Mouse (Mus musculus) v-Abl transformed pro-B cells (cell line): ENCODE data around the gene Zfp445.
"Not testable (repeated sequence)": the region's sequence is repeated elsewhere in the genome, so short reads cannot be mapped to it uniquely, and the experiment has no call there.

ENCODE experiments used
- in situ Hi-C, 2 experiments: fragments of 400-800 bp; cut with MboI; formaldehyde crosslinking; loops; one replicate each; pipeline ENCODE4 v1.15.1; 2025; ENCODE audit not compliant: unreplicated experiment in 2 of 2

The Zfp445 gene

DNA sequence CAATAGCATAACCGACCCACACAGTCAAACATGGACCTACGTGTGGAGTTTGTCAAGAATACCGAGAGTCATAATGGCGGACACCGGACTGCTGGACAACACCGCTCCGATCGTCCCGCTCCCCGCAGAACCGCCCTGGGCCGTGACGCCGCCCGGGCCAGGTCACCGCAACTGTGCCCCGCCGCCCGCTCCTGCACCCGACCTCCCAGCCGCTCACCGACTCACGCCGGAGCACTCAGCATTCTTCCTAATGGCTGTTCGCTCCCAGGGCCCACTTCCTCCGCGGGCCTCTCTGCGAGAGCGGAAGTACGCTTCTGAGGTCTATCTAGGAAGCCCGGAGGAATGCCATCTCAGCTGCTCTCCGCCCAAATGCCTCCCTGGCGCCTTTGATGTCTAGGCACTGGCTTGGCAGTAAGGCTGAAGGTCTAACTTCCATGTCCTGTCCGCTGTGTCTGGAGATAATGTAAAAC lies at the start of gene Zfp445:
Gene Zfp445 (minus strand): TSS at position 310 of the 470 bp plus-strand sequence.
- in situ Hi-C loops: loop anchor here in 1 of 2 experiments (10.0 kb wide), 1 partner anchor 249 kb away; the partner anchor contains the start of genes Exosc7 and Zdhhc3

DNA sequence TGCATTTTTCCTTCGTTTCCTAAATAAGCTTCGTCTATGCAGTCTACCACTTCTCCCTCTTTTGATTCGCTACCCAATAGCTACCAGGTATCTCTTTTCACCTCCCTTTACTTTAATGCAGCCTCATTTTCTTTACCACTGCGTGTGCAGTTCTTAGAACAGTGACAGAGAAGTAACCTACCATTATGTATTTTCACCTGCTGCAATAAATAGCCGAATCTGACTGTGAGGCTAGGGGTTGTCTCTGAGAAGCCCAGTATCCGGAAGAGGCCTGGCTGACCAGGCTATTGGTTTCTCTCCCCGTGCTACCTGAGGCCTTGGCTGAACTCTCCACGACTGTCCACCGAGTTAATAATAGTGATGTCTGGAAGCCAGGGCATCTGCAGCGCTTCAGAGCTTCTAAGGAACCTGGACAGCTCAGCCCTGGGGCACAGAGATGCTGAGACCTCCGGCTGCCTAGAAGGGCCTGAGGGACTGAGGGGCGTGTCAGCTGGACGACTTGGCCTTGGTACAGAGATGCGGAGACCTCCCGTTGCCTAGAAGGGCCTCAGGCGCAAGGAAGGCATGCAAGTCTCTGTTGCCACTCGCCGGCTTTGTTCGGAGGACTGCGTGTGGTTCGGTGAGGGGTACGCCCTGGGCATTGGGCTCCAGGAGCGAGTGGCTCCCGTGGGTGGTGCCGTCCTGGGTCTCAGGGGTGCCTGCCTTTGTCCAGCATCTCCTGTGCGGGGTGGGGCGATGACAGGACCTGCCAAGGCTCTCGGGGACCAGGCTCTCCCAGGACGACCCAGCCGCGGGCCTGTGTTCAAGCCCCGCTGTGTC lies 37.1 kb upstream of the Zfp445 start:
- in situ Hi-C loops: no loop called here

DNA sequence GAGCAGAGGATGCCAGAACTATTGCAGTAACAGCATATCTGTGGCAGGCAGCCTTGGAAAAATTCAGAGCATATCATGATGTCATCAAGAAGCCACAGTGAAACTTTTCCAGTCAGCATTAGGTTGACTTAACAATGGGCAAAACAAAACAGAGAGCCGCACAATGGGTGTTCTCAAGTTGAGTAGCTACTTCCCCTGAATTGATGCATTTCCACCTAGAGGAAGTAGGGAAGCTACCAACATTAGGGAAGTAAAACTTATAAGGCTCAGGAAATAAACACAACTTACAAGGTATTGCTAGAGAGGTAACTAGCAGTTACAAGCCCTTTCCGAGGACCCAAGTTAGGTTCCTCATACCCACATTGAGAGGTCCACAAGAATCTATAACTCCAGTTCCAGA lies 35.2 kb upstream of the Zfp445 start:
- in situ Hi-C loops: no loop called here

DNA sequence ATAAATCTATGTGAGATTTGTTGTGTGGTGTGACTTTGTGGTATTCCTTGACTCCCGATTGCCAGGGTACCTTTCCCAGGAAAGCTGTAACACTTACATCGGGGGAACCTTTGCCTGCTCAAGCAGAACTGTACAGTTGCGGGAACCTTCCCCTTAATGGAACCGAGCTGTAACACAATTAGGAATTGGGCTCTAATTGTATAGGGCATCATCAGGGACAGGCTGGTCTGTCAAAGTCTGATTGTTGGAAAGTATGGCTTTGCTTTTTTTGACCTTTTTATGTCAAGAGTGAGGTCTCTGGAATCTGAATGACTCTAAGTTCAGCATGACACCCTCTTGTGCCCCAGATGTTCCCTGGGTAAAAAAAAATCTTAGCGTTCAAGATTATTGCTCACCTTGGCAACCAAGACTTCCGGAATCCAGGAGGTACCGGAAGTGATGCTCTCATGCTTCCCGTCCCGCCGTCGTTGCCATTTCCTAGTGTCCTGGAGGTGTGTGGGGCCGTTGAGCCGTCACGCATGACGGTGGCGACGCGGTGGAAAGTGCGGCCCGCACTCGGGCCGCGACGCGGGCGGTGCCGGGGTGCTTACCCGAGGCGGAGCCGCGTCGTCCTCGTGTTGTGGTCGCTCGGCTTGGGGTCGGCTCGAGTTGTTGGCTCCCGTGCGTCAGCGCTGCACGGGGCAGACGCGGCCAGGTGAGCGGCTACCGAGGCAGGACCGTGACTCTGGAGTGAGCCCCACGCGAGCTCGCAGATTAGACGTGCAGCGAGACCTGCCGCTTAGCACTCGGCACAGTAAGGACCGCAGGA lies 20.8 kb upstream of the Zfp445 start:
- in situ Hi-C loops: no loop called here

DNA sequence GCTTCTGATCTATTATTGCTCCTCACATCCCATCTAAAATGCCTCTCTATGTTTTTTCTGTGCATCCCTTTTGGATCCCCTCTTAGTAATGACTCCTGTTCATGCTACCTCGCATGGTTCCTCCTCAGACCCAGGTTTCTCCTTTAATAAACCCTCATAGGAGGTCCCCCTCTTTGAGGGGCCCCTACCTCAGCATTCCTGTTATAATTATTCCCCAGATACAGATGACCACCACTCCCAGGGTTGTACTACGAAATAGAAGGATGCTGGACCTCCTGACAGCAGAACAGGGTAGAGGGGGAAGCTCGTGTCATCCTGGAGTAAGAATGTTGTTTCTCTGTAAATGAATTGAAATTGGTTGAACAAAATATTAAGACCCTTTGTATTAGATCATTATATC lies 19.6 kb upstream of the Zfp445 start, which contains the start of gene Zkscan7:
Gene Zkscan7 (plus strand): TSS at position 301 of the 400 bp plus-strand sequence.
- in situ Hi-C loops: no loop called here

DNA sequence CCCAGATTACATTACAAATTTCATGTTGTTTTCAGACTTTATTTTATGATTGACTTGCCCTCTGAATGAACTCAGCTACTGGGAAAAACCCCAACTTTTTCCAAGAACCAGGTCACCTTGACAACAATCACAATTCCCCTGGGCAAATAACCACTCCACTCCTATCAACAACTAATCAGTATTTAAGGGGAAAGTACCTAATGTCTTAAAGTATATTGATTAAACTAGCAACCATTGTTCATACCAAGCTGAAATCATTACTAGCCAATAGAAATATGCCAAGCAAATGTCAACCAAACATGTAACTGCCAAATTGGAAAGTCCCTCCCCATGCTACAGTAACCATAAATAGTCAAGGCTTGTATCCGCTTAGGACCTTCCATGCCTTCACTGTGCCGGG lies 9.3 kb upstream of the Zfp445 start:
- in situ Hi-C loops: no loop called here

DNA sequence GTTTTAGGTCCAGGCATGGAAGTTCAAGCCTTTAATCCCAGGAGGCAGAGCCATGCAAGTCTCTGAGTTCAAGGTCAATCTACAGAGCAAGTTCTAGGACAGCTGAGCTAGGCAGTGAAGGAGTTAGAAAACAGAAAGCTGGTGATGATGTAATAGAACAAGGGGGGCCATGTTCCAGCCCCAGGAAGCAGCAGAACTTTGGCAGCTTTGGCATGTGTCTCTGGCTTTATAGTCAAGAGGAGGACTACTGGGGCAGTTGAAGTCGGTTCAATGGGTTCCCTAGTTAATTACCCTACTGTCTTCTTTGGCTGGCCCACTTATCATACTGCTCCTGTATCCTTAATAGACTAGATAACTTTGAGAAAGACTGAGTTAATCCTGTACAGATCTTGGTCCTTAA lies 8.8 kb upstream of the Zfp445 start:
- in situ Hi-C loops: loop anchor here in 1 of 2 experiments (5.0 kb wide), 1 partner anchor 73 kb away; no protein-coding TSS in a partner anchor

DNA sequence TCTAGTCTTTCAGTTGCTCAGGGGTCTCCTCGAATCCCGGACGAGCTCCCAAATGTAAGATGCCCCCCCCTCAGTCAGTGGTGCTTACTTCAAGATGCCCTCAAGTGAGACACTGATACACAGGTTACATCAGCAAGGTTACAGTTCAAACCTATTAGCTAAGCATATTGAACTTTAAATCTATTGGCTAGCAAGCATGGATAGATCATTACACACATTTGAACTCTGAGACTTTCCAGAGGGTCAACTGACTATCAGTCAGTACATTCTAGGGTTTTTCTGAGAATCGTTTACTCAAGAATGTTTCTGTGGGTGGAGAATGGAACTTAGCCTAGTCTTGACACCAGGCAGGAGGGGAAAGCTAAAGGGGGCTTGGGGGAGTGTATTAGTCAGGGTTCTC lies 6.8 kb upstream of the Zfp445 start:
- in situ Hi-C loops: loop anchor here in 1 of 2 experiments (5.0 kb wide), 1 partner anchor 75 kb away; no protein-coding TSS in a partner anchor

DNA sequence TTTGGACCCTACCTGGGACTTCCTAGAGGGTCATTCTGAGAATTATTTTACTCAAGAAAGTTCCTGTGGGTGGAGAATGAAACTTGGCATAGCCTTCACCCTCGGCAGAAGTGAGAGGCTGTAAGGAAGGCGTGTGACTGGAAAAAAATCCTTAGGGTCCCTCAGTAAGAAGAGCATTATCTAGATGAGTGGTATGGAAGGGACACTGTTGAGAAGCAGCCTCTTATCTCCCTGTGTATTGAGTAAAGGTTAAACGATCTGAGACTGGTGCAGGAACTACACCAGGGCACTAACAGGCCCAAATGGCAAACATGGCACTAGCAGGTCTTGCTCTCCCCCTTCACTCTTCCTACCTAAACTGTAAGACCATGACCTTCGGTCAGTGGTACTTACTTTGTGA lies 386 bp upstream of the Zfp445 start:
- in situ Hi-C loops: loop anchor here in 1 of 2 experiments (10.0 kb wide), 1 partner anchor 249 kb away; the partner anchor contains the start of genes Exosc7 and Zdhhc3

DNA sequence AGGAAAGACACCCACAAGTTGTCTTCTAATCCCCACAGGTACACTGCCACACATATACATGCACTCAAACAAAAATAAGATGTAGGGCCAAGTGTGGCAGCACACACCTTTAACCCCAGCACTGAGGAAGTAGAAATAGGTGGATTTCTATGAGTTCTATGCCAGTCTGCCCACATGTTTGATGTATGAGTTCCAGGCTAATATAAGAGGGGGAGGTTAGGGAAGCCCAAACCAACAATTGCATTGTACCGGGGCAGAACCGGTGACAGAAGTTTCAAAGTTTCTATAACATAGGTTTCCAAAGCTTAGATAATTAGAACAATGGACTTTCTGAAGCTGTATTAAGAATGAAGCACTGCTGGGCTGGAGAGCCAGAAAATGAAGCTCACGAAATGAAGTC lies 958 bp downstream of the Zfp445 start:
- in situ Hi-C loops: loop anchor here in 1 of 2 experiments (10.0 kb wide), 1 partner anchor 250 kb away; the partner anchor contains the start of genes Exosc7 and Zdhhc3

DNA sequence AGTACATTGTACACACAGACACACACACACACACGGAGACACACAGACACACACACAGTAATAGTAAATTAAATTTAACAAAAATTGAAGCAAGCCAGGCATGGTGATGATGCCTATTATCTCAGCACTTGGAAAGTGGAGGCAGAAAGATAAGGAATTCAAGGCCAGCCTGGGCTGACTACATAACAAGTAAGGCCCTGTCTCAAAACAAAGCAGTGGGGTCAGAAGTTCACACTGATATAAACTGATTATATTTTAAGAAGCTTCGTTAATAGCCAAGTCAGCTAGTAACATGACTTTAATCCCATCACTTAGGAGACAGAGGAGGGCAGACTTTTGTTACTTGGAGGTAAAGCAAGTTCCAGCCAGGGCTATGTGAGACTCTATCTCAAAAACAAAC lies 2.1 kb downstream of the Zfp445 start:
- in situ Hi-C loops: loop anchor here in 1 of 2 experiments (10.0 kb wide), 1 partner anchor 251 kb away; the partner anchor contains the start of genes Exosc7 and Zdhhc3

DNA sequence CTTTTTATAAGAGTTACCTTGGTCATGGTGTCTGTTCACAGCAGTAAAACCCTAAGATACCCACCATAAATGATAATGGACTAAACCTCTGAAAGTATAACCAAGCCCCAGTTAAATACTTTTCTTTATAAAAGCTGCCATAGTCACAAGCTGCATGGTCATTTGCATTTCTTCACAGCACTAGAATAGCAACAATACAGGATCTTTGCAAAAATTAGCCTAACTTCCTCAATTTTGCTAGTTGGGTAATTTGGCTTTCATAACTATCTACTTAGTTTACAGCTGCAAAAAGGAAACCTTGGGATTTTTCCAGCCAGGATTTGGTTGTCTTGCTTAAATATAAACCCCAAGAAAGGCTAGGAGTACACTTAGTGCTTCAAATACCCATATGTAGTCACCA lies 5.1 kb downstream of the Zfp445 start:
- in situ Hi-C loops: loop anchor here in 1 of 2 experiments (10.0 kb wide), 1 partner anchor 254 kb away; the partner anchor contains the start of genes Exosc7 and Zdhhc3

DNA sequence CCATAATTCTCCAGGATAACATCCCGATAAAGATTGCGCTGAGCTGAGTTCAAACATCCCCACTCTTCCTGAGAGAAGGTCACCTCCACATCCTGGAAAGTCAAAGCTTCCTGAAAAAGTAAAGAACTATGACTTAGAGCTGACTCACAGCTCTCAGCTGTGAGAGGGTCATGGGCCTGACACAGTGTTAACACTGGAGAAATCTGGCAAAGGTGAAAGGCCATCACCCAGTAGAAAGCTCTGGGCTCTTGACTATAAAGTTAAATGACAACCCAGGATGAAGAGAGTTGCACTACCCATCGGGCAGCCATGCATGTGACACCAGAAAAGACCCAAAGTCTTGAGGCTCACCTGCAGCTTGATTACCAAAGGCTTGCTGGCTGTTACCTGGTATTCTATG lies 9.1 kb downstream of the Zfp445 start:
- in situ Hi-C loops: loop anchor here in 1 of 2 experiments (10.0 kb wide), 1 partner anchor 258 kb away; the partner anchor contains the start of genes Exosc7 and Zdhhc3

DNA sequence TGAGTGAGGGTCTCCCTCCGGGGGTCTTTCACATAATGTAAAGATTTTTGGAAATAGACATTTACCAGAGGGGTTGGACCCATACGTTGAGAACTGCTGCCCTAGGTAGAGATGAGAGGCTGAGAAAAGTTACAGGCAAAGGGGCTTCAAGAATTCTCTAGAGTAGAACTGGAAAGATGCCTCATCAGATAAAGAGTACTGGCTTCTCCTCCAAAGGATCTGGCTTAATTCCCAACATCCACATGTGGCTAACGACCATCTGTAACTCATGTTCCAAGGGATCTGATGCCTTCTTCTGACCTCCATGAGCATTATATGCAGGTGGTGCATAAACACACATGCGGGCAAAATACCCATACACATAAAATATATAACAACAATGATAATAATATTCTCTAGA lies 10.2 kb downstream of the Zfp445 start:
- in situ Hi-C loops: loop anchor here in 1 of 2 experiments (10.0 kb wide), 1 partner anchor 259 kb away; the partner anchor contains the start of genes Exosc7 and Zdhhc3

DNA sequence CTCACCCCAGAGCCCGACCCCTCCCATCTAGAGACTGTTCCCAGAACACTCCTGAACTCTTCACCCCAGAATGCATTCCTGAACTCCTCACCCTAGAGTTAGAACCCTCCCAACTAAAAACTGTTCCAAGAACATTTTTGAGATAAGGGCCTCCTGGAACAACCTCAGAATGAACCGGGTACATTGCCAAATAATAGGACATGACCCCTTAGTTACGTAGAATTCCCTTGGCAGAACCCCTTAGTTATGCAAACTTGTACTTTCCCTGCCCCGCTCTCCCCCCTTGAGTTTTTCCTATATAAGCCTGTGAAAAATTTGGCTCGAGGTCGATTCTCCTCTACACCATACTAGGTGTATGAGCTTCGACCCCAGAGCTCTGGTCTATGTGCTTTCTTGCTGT lies 10.7 kb downstream of the Zfp445 start:
- in situ Hi-C loops: loop anchor here in 1 of 2 experiments (10.0 kb wide), 1 partner anchor 260 kb away; the partner anchor contains the start of genes Exosc7 and Zdhhc3

DNA sequence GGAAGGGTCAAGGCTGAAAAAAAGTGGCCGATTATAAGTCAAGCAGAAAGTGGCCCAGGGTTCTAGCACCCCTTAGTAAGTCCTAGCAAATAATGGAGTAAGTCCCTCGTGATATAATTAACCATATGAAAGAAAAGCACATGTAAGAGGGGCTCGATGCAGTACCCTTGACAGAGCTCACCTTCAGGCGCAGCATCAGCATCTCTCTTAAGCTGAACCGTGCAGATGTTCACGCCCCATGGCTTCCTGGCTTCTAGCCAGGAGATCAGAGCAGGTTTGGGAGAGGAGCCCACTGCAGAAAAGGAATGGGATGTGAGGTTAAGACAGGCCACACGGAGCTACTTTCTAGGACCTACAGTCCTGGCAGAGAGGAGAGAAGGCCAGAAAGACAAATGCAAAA lies 11.3 kb downstream of the Zfp445 start:
- in situ Hi-C loops: loop anchor here in 1 of 2 experiments (10.0 kb wide), 1 partner anchor 260 kb away; the partner anchor contains the start of genes Exosc7 and Zdhhc3

DNA sequence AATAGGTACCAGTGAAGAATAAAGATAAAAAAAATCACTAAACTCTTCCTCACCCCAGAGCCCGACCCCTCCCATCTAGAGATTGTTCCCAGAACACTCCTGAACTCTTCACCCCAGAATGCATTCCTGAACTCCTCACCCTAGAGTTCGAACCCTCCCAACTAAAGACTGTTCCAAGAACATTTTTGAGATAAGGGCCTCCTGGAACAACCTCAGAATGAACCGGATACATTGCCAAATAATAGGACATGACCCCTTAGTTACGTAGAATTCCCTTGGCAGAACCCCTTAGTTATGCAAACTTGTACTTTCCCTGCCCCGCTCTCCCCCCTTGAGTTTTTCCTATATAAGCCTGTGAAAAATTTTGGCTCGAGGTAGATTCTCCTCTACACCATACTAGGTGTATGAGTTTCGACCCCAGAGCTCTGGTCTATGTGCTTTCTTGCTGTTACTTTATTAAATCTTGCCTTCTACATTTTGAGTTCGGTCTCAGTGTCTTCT lies 17.9 kb downstream of the Zfp445 start:
- in situ Hi-C loops: not testable (repeated sequence)

DNA sequence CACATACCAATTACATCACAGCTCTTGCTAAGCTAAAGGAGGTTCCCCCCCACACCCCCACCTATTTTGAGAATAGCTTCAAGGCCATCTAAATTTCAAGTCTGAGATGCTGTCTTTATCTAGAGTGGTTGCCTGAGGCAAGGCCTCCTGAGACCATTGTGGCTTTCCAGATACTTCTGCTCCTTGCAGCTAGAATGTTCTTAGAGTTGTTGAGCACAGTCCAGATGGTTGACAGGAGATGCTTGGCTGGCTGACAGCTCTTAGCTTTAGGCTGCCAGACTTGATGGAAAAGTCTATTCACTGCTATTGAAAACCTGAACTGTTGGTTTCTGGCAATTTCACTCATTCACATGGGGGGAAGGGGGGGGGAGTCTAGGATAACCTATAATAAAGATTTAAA lies 19.6 kb downstream of the Zfp445 start:
- in situ Hi-C loops: no loop called here

DNA sequence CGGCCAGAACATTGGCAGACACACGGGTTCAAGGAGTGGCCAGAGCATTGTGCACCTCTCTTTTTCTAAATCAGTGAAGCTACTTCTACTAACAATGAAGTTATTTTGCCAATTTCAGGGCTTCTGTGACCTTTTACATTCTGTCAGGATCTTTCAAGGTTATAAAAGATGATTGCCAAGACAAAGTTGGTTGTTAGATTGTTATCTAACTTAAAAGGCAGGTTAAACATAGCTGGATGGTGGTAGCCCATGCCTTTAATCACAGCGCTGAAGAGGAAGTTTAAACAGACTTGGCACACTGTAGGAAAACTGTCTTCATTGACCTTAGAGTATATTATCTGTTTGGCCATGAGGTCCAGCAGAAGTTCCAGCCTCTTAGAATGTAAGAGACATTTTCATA lies 20.2 kb downstream of the Zfp445 start:
- in situ Hi-C loops: no loop called here

DNA sequence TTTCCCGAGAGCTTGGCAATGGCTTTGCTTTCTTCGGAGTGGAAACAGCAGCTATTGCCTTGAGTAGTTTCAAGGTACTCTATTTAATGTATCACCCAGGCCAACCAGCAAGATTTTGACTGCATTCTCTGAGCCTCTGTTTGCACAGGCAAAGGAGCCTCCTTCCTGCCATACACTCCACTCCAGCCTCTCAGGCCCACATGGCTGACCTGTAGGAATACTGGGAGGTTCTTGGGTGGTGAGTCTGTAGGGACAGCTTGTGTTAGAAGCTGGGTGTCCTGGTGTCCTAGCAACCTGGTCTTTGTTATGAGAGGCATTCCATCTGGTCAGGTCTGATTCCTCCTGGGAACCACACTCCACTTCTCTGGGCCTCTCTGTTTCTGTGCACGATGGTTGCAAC lies 22.0 kb downstream of the Zfp445 start, which contains the start of gene Gm35549:
Gene Gm35549 (minus strand): TSS at position 276 of the 400 bp plus-strand sequence.
- in situ Hi-C loops: no loop called here
